Mouse (Mus musculus) small intestine, adult 2 months (tissue): ENCODE results near the gene Myo1a. TPM values are rescaled to one million over a fixed set of nuclear protein-coding genes. Genes with fewer than 3 reads are reported as not detected.
"Not testable (repeated sequence)": the region's sequence is repeated elsewhere in the genome, so short reads cannot be mapped to it uniquely, and the experiment has no call there.

Source experiments
- H3K27ac ChIP-seq: fragments of 200-500 bp; 2 replicates; pipeline ENCODE4 v1.5.1; 2012; ENCODE audit warnings: low read depth, low read length, control low read depth, inconsistent platforms; ENCODE audit not compliant: insufficient read depth
- H3K27me3 ChIP-seq: fragments of 200-500 bp; 2 replicates; pipeline ENCODE4 v1.6.1; 2012; ENCODE audit warnings: mild to moderate bottlenecking, moderate library complexity, low read length, inconsistent platforms; ENCODE audit not compliant: control insufficient read depth, insufficient read depth
- H3K36me3 ChIP-seq: fragments of 200-500 bp; 2 replicates; pipeline ENCODE4 v1.6.1; 2012; ENCODE audit warnings: mild to moderate bottlenecking, low read length, control low read depth, inconsistent platforms; ENCODE audit not compliant: control insufficient read depth, insufficient read depth
- H3K4me1 ChIP-seq: fragments of 200-500 bp; 2 replicates; pipeline ENCODE4 v1.6.1; 2012; ENCODE audit warnings: low read length, inconsistent platforms, mixed read lengths; ENCODE audit not compliant: control insufficient read depth, insufficient read depth, insufficient read length
- H3K4me3 ChIP-seq: fragments of 200-500 bp; 2 replicates; pipeline ENCODE4 v1.5.1; 2012; ENCODE audit warnings: low read depth, mild to moderate bottlenecking, control low read depth, inconsistent platforms, low read length, moderate library complexity
- CTCF ChIP-seq: fragments of 200-500 bp; IDR thresholded peaks from 2 replicates; pipeline ENCODE4 v1.5.1; 2012; ENCODE audit warnings: low read depth, mild to moderate bottlenecking, control low read depth, inconsistent platforms, low read length, moderate library complexity, mixed read lengths; ENCODE audit not compliant: insufficient replicate concordance, insufficient read length; ENCODE audit errors: extremely low read depth
- POLR2A ChIP-seq: fragments of 200-500 bp; IDR thresholded peaks from 2 replicates; pipeline ENCODE4 v1.6.1; 2012; ENCODE audit warnings: low read depth, mild to moderate bottlenecking, control low read depth, inconsistent platforms, low read length, moderate library complexity
- WGBS: fragments of 180-500 bp; shearing (Covaris S2); methylation state at CpG from one replicate; pipeline ENCODE4 v1.1.7; 2018; 5-methylcytosine and 5-hydroxymethylcytosine counted together
- polyA plus RNA-seq: library from polyadenylated mRNA; depleted of rRNA; stranded (reverse); fragments of >200 nt; gene quantifications from 2 replicates; pipeline ENCODE4 v1.2.3, GENCODE M21; 2012; rRNA removed

The Myo1a gene
- polyA plus RNA-seq, 1 experiment = 688 TPM

DNA sequence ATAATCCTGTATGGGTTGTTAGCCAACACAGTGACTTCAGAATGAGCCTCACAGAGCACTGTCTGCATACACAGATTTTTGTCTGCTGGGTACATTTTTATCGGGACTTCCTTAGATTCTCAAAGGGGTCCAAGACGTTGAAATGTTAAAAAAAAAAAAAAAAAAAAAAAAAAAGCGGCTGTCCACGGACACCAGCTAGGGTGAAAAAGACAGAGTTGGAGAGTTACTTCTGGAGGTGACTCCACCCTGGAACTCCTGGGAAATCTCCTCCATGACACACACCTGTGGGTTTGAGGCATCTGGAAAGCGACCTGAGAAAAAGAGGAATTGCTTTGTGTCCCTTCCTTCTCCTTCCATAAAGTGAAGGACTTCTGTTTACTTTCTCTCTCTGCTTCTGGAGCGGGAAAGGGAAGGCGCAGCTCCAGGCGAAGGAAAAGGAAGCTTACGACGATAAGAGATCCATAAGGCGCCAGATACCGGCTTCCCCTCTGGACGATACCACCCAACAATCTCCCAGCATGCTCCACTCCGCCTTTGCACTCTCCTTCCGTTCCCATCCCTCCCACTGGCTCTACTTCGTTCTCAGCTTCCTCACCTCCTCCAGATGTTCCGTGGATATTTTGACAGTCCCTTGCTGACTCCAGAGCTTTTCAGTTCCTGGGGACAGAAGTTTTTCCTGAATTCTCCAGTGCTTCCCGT is 50.9 kb downstream of the Myo1a start:
- peak overlapping the region; percentile 22 for H3K4me3 ChIP-seq
- peak overlapping the region; percentile 8; the same call in 1 of the 2 replicates for H3K27ac ChIP-seq
- WGBS = 30% methylated on average over 18 of the region's 18 CpGs
- peaks cover 25% of the 10 kb centered on the region for H3K4me1 ChIP-seq
- no peak for TF ChIP-seq CTCF
- TF ChIP-seq POLR2A = no peak
- no peaks in the 10 kb centered on the region for H3K36me3 ChIP-seq
- H3K27me3 ChIP-seq = no peaks in the 10 kb centered on the region

DNA sequence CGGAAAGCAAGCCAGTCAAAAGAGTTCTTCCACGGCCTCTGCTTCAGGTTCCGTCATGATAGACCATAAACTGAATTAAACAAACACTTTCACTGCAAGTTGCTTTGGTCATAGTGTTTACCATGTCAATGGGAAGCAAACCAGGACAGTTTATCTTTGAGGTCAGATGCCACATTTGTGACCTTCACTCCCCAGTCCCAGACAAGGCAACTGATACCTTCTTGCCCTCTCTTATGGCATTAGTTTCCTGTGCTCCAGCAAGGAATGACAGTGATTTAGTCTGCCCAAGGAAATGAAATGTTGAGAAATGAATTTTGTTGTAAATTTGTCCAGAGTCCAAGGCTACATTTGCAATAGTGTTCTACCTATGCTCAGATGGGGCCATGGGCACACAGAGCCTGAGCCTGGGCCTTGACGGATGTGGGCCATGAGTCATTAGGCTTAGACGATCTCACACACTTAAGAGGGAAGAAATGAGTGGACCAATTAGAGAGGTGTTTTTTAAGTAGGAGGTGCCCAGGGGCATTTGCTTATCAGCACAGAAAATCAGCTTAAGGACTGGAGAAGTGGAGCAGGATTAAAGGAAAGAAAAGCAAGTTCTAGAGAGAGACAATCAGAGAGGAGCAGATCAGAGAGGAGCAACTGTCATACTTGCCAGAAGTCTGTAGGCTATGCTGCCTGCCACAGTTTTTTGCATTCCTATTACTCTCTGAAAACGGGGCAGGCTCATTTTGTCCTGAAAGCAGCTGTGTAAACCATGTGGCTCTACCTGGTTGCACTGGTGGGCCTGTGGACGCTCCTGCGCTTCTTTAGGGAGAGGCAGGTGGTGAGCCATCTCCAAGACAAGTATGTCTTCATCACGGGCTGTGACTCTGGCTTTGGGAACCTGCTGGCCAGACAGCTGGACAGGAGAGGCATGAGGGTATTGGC is 54.5 kb downstream of the Myo1a start, which contains the start of the genes Rdh1 and Rdh16f1:
Gene Rdh1 (plus strand): TSS at position 541 of the 930 bp plus-strand sequence.
Gene Rdh16f1 (plus strand): TSS at position 607 of the 930 bp plus-strand sequence.
- 49% methylated on average over 9 of the region's 9 CpGs for WGBS
- H3K27me3 ChIP-seq = no peaks in the 10 kb centered on the region
- peaks cover 31% of the 10 kb centered on the region for H3K4me1 ChIP-seq
- peak within 1 kb of the TSS; percentile 5; the same call in 1 of the 2 replicates for H3K27ac ChIP-seq
- no peak for TF ChIP-seq CTCF
- TF ChIP-seq POLR2A = no peak
- H3K4me3 ChIP-seq = no peak within 1 kb of the TSS
- H3K36me3 ChIP-seq = no peaks in the 10 kb centered on the region

DNA sequence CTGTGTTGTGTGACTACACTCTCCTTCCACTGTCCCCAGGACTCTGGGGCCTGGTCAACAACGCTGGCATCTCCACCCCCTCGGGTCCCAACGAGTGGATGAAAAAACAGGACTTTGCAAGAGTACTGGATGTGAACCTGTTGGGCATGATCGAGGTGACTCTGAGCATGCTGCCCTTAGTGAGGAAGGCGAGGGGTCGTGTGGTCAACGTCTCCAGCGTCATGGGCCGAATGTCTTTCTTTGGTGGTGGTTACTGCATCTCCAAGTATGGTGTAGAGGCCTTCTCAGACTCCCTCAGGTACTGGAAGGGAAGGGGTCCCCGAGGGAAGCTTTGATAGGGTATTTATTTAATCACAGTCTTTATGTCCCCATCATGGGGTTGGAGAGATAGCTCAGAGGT is 58.0 kb downstream of the Myo1a start:
- H3K27ac ChIP-seq, H3K27me3 ChIP-seq, H3K36me3 ChIP-seq, H3K4me3 ChIP-seq: not testable (repeated sequence)
- WGBS = 90% methylated on average over 10 of the region's 10 CpGs
- peaks cover 18% of the 10 kb centered on the region; the same call in 1 of the 2 replicates for H3K4me1 ChIP-seq

DNA sequence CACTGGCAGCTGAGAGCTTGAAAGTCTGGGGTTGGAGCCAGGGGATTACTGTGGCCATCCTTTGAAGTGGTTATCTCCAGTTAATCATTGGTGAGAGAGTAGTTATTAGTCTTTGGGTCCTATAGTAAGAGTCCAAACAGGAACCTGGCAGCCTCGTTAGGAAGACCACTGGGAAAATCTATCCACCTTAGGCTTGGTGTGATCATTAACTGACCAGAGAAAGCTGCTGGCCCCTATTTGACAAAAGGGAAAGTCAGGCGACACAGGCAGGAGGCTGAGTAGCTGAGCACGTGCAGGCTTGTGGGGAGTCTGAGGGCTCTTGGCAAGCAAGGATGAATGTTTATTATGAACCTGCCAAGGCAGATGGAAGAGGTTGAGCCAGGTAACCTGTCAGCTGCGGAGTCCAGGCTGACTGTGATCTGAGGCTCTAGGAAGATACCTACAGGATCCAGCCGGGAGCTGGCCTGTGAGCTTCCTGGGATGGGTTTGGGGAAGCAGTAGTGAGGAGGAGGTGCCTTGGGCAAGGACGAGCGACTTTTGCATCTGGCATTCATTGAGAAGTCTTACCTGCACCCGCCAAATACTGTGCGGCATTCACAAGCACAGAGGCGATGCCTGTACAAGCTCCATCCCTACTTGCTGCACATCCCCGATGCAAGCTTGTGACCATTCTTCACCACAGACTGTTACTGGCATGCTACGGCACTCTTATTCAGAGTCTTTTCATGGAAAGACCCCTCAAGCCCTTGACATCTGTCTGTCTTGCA is 59.1 kb downstream of the Myo1a start:
- H3K36me3 ChIP-seq = no peaks in the 10 kb centered on the region
- peaks cover 13% of the 10 kb centered on the region; the same call in 1 of the 2 replicates for H3K4me1 ChIP-seq
- H3K27me3 ChIP-seq = no peaks in the 10 kb centered on the region
- 24% methylated on average over 12 of the region's 12 CpGs for WGBS
- no peak overlapping the region for H3K4me3 ChIP-seq
- H3K27ac ChIP-seq = peak overlapping the region; percentile 52
- TF ChIP-seq POLR2A = no peak
- TF ChIP-seq CTCF = no peak

DNA sequence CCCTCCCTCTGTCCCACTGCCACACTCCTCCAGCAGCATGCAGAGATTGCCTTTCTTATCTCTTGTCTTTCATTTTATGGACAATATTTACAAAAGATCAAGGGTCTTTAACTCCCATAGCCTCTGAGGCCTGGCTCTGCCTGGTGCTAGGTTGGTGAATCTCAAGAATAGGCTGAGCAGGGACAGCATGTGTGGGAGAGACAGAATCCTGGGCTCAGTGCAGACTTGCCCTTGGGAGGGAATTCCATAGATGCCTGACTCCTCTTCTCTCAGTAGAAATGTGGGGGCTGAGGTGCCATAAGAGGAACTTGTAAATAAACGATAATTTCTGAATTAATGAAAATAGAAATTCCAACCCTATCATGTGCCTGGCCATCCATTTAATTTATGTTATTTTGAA is 61.6 kb downstream of the Myo1a start:
- 47% methylated on average over 1 of the region's 1 CpGs for WGBS
- TF ChIP-seq CTCF (no peak), POLR2A (no peak)
- H3K36me3 ChIP-seq = no peaks in the 10 kb centered on the region
- peaks cover 6% of the 10 kb centered on the region; the same call in 1 of the 2 replicates for H3K4me1 ChIP-seq
- no peak overlapping the region for H3K4me3 ChIP-seq
- H3K27me3 ChIP-seq = no peaks in the 10 kb centered on the region
- no peak overlapping the region for H3K27ac ChIP-seq

Other genes starting within 250 kb of the Myo1a start
- 0.30 and 0.51 TPM in 2 replicates for gene Stac3, start 203.5 kb upstream of the Myo1a start, polyA plus RNA-seq
- 3.8 and 5.6 TPM in 2 replicates for gene Ndufa4l2, start 190.2 kb upstream of the Myo1a start, polyA plus RNA-seq
- gene Shmt2, start 182.7 kb upstream of the Myo1a start, polyA plus RNA-seq = 36.6 and 49.6 TPM in 2 replicates
- 0.32 and 0.41 TPM in 2 replicates for gene Nxph4, start 170.6 kb upstream of the Myo1a start, polyA plus RNA-seq
- gene Lrp1, start 84.0 kb upstream of the Myo1a start, polyA plus RNA-seq = 82.4 and 200 TPM in 2 replicates
- 45.7 and 101 TPM in 2 replicates for gene Stat6, start 62.2 kb upstream of the Myo1a start, polyA plus RNA-seq
- gene Nemp1, start 38.3 kb upstream of the Myo1a start, polyA plus RNA-seq = 0.67 and 2.5 TPM in 2 replicates
- gene Nab2, start 36.6 kb upstream of the Myo1a start, polyA plus RNA-seq = 9.4 and 31.8 TPM in 2 replicates
- gene Tac2, start 19.3 kb downstream of the Myo1a start, polyA plus RNA-seq = 0.27 TPM in 1 of 2 replicates, not detected in the other
- gene Zbtb39, start 34.4 kb downstream of the Myo1a start, polyA plus RNA-seq = 2.9 and 6.7 TPM in 2 replicates
- gene Gpr182, start 46.6 kb downstream of the Myo1a start, polyA plus RNA-seq = 0.70 and 2.3 TPM in 2 replicates
- gene Rdh1, start 54.6 kb downstream of the Myo1a start, polyA plus RNA-seq = not detected in 2 replicates
- not detected in 2 replicates for gene Rdh16f1, start 54.6 kb downstream of the Myo1a start, polyA plus RNA-seq
- 8.0 and 40.9 TPM in 2 replicates for gene Rdh9, start 71.2 kb downstream of the Myo1a start, polyA plus RNA-seq
- 1.7 and 4.4 TPM in 2 replicates for gene Rdh16, start 96.0 kb downstream of the Myo1a start, polyA plus RNA-seq
- gene Rdh19, start 144.8 kb downstream of the Myo1a start, polyA plus RNA-seq = not detected in 2 replicates
- 2.1 and 3.6 TPM in 2 replicates for gene Rdh16f2, start 161.3 kb downstream of the Myo1a start, polyA plus RNA-seq
- 30.9 and 73.0 TPM in 2 replicates for gene Rdh7, start 183.6 kb downstream of the Myo1a start, polyA plus RNA-seq
- 0.70 TPM in 1 of 2 replicates, not detected in the other for gene Sdr9c7, start 193.3 kb downstream of the Myo1a start, polyA plus RNA-seq